Mouse (Mus musculus) embryo, embryonic 9.5 days (tissue): ENCODE results near the gene Abcc1.

Experiments used
- DNase-seq: peaks from one replicate; pipeline ENCODE4 v3.0.0-alpha.2; 2017; ENCODE audit errors: extremely low spot score

Gene Abcc1

DNA sequence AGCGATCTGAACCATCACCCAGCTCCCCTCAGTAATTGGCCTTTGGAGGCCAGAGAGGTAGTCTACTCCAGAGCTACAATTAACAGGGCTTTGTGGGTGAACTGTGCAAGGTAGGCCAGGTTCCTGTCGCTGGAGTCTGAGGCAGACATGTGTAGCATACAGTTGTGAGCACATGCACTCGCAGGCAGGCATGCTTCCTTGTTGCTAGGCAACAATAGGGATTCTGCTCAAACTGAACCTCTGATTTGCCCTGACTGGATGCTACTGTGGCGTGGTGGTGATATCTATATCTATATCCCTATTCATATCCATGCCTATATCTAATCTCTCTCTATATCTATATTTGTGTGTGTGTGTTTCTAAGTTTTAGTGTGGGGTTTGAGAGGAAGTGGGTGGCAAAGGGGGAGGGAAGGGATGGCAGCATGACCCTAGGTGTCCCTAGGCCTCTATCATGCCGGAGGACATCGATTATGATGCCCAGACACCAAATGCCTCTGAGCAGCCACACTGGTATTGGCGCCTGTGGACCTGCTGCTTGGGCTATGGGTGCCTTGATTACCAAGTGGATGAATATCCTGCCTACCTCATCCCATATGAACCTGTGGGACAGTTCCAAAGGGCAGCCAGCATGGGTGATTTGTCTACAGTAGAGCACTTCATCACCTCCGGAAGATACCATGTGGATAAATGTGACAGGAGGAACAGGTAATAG lies 140.4 kb downstream of the Abcc1 start:
- DNase-seq: no peak

- DNase-seq: peak; percentile 38
Observed at GRCm38 (mm10) chr16:14506461-14506860, 145.1 kb downstream of the Abcc1 start.
